Mouse (Mus musculus): ENCODE data around the gene Atf6.

Gene Atf6

DNA sequence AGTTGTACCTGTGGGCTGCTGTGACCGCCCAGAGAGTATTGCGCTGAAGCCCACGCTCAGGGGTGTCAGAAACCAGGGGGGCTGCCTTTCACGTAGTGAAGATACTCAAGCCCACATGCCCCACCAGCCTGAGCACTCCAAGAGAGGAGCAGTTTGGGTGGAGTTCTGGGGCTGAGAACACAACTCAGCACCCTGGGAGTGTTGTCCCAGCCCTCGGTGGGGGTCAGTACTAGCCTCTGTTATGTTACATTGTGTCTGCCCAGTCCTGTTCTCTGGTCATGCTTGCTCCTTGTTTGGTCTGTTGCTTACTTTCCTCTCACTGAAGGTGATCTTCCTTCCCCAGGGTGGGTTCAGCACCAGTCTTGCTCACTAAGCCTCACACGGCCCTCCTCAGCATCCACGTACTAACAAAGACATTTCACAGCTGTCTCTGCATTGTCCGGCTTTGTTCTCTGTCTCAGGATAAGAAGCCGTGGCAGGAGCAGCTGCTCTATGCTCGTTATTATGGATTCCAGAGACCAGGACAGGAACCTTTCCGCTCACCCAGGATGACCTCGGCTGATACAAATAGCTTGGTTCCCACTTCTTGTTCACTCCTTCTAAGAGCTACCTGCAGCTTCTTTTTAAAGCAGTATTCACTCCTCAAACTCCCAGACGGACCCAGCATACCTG lies 209.8 kb downstream of the Atf6 start:
- DNase-seq (ENCODE audit: low spot score) = no peak

DNA sequence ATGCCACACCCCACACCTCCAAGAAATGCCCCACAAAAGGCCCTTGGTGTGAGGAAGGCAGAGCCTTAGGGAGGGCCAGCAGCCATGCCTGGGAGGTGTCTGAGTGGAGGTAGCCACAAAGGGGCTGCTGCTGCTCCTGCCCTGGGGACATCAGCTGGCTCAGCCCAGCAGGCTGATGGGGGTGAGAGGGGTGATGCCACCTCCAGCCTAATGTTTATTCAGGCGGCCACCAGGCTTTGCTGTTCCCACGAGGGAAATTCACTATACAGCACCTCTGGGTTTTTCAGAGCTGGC lies 210.4 kb downstream of the Atf6 start:
- DNase-seq (ENCODE audit: low spot score) = no peak

DNA sequence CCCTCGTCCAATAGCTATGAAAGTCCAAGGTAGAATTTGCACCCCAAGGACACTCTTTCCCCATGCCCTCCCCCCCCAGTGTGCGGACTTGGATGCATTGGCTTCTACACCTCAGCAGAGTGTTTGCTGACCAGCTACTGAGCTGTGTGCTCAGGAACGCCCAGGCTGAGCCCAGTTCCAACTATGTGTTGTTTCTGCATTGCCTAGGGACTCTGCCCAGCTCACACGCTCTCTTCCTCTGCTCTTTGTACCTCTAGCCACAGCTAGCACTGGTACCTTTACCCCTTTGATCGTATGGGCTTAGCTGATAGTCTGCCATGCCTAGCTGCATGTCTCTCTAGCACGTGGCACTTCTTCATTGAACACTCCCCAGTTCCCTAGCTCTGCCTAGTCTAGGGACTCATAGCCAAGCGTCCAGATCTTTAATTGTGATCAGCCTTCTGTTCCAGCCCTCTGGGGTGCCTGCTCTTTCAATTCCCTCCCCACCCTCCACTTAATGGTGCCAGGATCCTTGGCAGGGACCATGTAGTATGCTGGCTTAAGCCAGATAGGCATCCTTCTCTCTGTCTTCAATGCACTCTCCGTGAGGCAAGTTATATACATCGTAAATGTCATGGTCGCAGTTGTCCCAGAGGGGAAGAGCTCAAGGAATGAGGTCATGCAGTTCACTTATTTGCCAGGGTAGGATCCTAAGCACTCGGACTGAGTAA lies 210.9 kb downstream of the Atf6 start:
- DNase-seq (ENCODE audit: low spot score) = no peak

DNA sequence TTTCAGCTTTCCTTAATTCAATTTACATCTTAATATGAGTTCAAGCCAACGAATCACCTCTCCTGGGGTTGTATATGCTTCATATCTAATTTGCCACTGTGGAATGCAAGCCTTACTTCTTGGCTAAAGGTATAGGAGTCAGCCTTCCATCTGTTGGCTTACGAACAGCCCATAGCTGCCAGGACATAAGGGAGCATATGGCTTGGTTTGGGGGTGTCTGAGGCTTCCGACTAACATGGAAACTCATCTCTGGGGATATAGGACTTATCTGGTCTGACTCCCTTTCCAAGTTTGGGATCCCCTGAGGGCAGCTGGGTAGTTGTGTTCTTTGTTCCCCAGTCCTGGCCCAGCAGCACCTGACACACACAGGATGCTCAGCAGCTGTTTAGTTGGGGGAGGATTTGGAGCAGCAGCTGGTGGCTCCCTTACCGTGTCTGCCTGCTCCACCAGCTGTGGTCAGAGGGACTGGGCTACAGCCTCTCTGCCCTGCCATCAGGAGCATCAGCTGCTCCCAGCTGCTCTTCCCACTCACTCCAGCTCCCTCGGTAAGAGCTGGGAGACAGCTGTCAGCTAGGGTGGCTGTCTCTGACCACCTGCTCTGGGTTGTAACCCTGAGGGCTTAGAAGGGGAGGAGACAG lies 212.2 kb downstream of the Atf6 start:
- no peak for DNase-seq (ENCODE audit: low spot score)

Measured in MN1 (cell line).